23 mouse cellular contexts compared by ENCODE assay signal in the genomic region with DNA sequence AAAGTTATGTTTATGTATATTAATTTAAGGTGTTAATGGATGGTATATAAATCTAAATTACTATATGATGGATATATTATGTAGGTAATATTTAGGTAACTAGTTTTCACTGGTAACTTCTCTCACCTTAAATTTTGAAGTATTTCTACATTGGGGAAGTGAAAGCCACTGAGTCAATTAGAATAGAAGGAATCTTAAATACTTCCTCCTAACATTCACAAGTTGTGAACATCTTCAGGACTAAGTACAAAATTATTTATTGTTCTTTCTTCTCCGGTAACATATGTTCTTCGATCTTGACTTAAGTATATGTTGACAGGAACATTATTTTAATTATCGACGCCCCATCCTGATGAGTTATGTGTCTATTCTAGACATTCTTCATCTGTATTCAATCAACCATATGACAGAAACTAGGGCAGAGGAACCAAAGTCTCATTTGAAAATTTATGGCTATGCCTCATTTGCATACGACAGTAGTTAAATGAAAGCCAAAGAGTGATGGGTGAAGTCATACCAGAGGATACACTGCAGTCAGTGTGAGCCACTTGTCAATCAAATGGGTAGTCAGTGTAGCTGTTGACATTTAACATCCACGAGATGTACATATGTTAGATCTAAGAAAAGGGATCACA.
DNase-seq lines count a peak whose midpoint lies in the region; ATAC-seq lines count a peak whose summit lies in the region.
"Had no signal": no experiment of that assay in that cellular context is flagged by ENCODE, and none has a peak within 500 bp of the region (broad histone marks: within the 10 kb centered on the region; RNA-seq: fewer than 3 reads in every experiment).

No protein-coding gene starts in this region.

- 79% methylated on average over 6 of the region's 6 CpGs for WGBS in forebrain, embryonic 14.5 days
- 94% methylated on average over 6 of the region's 6 CpGs for WGBS in forebrain, embryonic 11.5 days
- 90% methylated on average over 6 of the region's 6 CpGs for whole genome bisulfite sequencing in hindbrain, embryonic 11.5 days

- no peak overlapping the region for H3K9ac ChIP-seq in forebrain, embryonic 14.5 days (ENCODE audit: low read length)
- no peak overlapping the region for H3K9ac ChIP-seq in forebrain, embryonic 11.5 days (ENCODE audit: low read length)
- no peak overlapping the region for H3K9ac ChIP-seq in hindbrain, embryonic 11.5 days (ENCODE audit: low read depth, low read length)
- H3K9ac ChIP-seq: embryonic facial prominence, embryonic 12.5 days; forebrain, embryonic 12.5 days; hindbrain, embryonic 14.5 days; intestine, embryonic 15.5 days had no signal

- H3K36me3 ChIP-seq in forebrain, embryonic 14.5 days (ENCODE audit: control insufficient read depth, insufficient read depth, low read length) = peaks cover 12% of the 10 kb centered on the region; the same call in 1 of the 2 replicates
- no peaks in the 10 kb centered on the region; the same call in 1 of the 2 replicates for H3K36me3 ChIP-seq in forebrain, embryonic 11.5 days (ENCODE audit: control insufficient read depth, insufficient read depth, low read length)
- peaks cover 3% of the 10 kb centered on the region; the same call in 1 of the 2 replicates for H3K36me3 ChIP-seq in splenic B cell, adult 2 months (ENCODE audit: control insufficient read depth, insufficient read depth, low read length, poor library complexity, severe bottlenecking)
- H3K36me3 ChIP-seq in hindbrain, embryonic 11.5 days (ENCODE audit: control insufficient read depth, insufficient read depth, low read length) = no peaks in the 10 kb centered on the region
- H3K36me3 ChIP-seq: intestine, embryonic 15.5 days had no signal

- no peak overlapping the region for H3K27ac ChIP-seq in forebrain, embryonic 14.5 days (ENCODE audit: low read depth, low read length)
- no peak overlapping the region for H3K27ac ChIP-seq in forebrain, embryonic 11.5 days (ENCODE audit: low read depth, low read length)
- no peak overlapping the region for H3K27ac ChIP-seq in hindbrain, embryonic 11.5 days (ENCODE audit: low read depth, low read length)
- H3K27ac ChIP-seq: embryonic facial prominence, embryonic 12.5 days; forebrain, embryonic 12.5 days; gastrocnemius, adult 2 months; heart, embryonic 10.5 days; hindbrain, embryonic 14.5 days; intestine, embryonic 15.5 days had no signal

- DNase-seq in forebrain, embryonic 14.5 days (ENCODE audit: low spot score) = peak; percentile 29
- no peak for DNase-seq in forebrain, embryonic 11.5 days (ENCODE audit: low spot score)
- peak; percentile 41 to 66 for DNase-seq in spleen, postnatal 36 days (ENCODE audit: low spot score in 2 of 2)
- DNase-seq in spleen, postnatal 4 days (ENCODE audit: low spot score in 2 of 2) = no peak
- DNase-seq in splenic B cell, adult 2 months (ENCODE audit: low read depth, low spot score) = peak; percentile 81
- DNase-seq in hindbrain, embryonic 11.5 days (ENCODE audit: low spot score) = no peak
- DNase-seq in ovary, postnatal 10 days (ENCODE audit: low spot score) = no peak
- DNase-seq: adrenal gland, adult 8-10 months; adrenal gland, postnatal 36 days; cerebellum, adult 11-12 months; cerebellum, adult 9-10 months; cerebellum, postnatal 25 days; gastrocnemius, adult 2 months; gastrocnemius, postnatal 25 days; heart, adult 18-20 months; heart, postnatal 10 days; heart, postnatal 4 days had no signal

- no peak overlapping the region for H3K4me2 ChIP-seq in forebrain, embryonic 14.5 days (ENCODE audit: low read length)
- H3K4me2 ChIP-seq in forebrain, embryonic 11.5 days (ENCODE audit: low read depth, low read length, severe bottlenecking) = no peak overlapping the region
- H3K4me2 ChIP-seq in hindbrain, embryonic 11.5 days (replicated peaks; ENCODE audit: low read depth, low read length) = no peak overlapping the region
- H3K4me2 ChIP-seq: embryonic facial prominence, embryonic 12.5 days; forebrain, embryonic 12.5 days; hindbrain, embryonic 14.5 days; intestine, embryonic 15.5 days had no signal

- no peak overlapping the region for H3K4me3 ChIP-seq in forebrain, embryonic 14.5 days (ENCODE audit: low read depth, low read length)
- no peak overlapping the region for H3K4me3 ChIP-seq in forebrain, embryonic 11.5 days (ENCODE audit: low read depth, low read length)
- no peak overlapping the region for H3K4me3 ChIP-seq in hindbrain, embryonic 11.5 days (ENCODE audit: low read depth, low read length)
- H3K4me3 ChIP-seq: embryonic facial prominence, embryonic 12.5 days; forebrain, embryonic 12.5 days; gastrocnemius, adult 2 months; heart, embryonic 10.5 days; intestine, embryonic 15.5 days had no signal

- no peaks in the 10 kb centered on the region for H3K27me3 ChIP-seq in forebrain, embryonic 14.5 days (replicated peaks; ENCODE audit: control insufficient read depth, insufficient read depth, low read length)
- H3K27me3 ChIP-seq in forebrain, embryonic 11.5 days (ENCODE audit: control insufficient read depth, insufficient read depth, low read length) = no peaks in the 10 kb centered on the region
- no peaks in the 10 kb centered on the region for H3K27me3 ChIP-seq in splenic B cell, adult 2 months (ENCODE audit: control insufficient read depth, insufficient read depth, low read length, poor library complexity, severe bottlenecking)
- H3K27me3 ChIP-seq in hindbrain, embryonic 11.5 days (ENCODE audit: control insufficient read depth, insufficient read depth, low read length) = no peaks in the 10 kb centered on the region
- H3K27me3 ChIP-seq: embryonic facial prominence, embryonic 12.5 days; forebrain, embryonic 12.5 days; intestine, embryonic 15.5 days had no signal

- H3K4me1 ChIP-seq in forebrain, embryonic 14.5 days (ENCODE audit: control insufficient read depth, insufficient read depth, low read length) = 0 out of 2 replicates have a peak, but pooled peaks cover 3% of the 10 kb centered on the region
- H3K4me1 ChIP-seq in forebrain, embryonic 11.5 days (replicated peaks; ENCODE audit: control insufficient read depth, insufficient read depth, low read length) = no peaks in the 10 kb centered on the region
- H3K4me1 ChIP-seq in hindbrain, embryonic 11.5 days (replicated peaks; ENCODE audit: control insufficient read depth, insufficient read depth, low read length) = no peaks in the 10 kb centered on the region
- H3K4me1 ChIP-seq: embryonic facial prominence, embryonic 12.5 days; heart, embryonic 10.5 days; intestine, embryonic 15.5 days had no signal

- no peaks in the 10 kb centered on the region for H3K9me3 ChIP-seq in forebrain, embryonic 14.5 days (replicated peaks; ENCODE audit: control insufficient read depth, low read length)
- no peaks in the 10 kb centered on the region for H3K9me3 ChIP-seq in forebrain, embryonic 11.5 days (ENCODE audit: control insufficient read depth, low read length)
- no peaks in the 10 kb centered on the region for H3K9me3 ChIP-seq in hindbrain, embryonic 11.5 days (ENCODE audit: control insufficient read depth, low read length)
- H3K9me3 ChIP-seq: embryonic facial prominence, embryonic 12.5 days; forebrain, embryonic 12.5 days; heart, embryonic 10.5 days; intestine, embryonic 15.5 days had no signal

- peak; percentile 58 for ATAC-seq in forebrain, embryonic 14.5 days
- no peak for ATAC-seq in forebrain, embryonic 11.5 days (replicated peaks; ENCODE audit: low FRiP score)
- ATAC-seq in megakaryocyte, adult 5-6 weeks (ENCODE audit: poor library complexity, severe bottlenecking) = peak; percentile 47; the same call in 1 of the 2 replicates
- ATAC-seq in hindbrain, embryonic 11.5 days (ENCODE audit: low FRiP score) = no peak
- ATAC-seq: intestine, embryonic 15.5 days had no signal

Comparison
In these comparisons a context has a peak if more than half of its experiments do, and no peak if none do; other contexts are left out.
1. ATAC-seq: peak in forebrain, embryonic 14.5 days (single experiment) and megakaryocyte, adult 5-6 weeks (single experiment); none in forebrain, embryonic 11.5 days (single experiment) and hindbrain, embryonic 11.5 days (single experiment).
2. DNase-seq: peak in forebrain, embryonic 14.5 days (single experiment), spleen, postnatal 36 days (2 of 2) and splenic B cell, adult 2 months (single experiment); none in forebrain, embryonic 11.5 days (single experiment), spleen, postnatal 4 days (0 of 2), hindbrain, embryonic 11.5 days (single experiment) and ovary, postnatal 10 days (single experiment).